Mouse (Mus musculus) fibroblast of lung, adult 2 months (primary cell): ENCODE results near the gene Sphk1.

Experiments
- DNase-seq: peaks from one replicate; pipeline ENCODE4 v3.0.0-alpha.2; 2011; ENCODE audit warnings: low read depth

Gene Sphk1

DNA sequence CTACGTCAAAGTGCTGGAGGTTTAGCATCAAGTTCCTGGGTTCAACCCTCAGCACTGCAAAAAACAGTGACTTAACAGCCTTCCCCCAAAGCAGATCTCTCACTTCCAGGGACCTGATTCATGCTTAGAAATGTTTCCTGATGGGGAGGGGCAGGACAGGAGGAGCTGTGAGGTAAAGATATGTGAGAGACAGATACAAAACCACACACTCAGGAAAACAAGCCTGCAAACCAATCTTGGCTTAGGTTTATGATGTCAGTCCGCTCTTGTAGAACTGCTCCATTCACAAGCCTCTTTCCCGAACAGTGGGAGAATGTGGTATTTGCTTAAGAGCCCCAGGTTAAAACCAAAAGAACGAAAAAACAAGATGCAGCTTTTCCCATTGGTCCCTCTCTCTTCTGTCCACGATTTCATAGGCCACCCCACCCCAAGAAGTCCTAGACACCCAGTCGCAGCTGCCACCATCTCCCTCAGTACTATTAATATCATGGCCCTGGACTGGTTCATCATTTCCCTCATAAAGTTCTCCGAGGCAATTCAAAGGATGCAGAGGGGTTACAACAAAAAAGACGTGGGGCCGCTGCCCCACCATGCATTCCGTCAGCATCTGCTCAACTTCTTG, 49.4 kb downstream of the Sphk1 start:
- DNase-seq, result no peak

DNA sequence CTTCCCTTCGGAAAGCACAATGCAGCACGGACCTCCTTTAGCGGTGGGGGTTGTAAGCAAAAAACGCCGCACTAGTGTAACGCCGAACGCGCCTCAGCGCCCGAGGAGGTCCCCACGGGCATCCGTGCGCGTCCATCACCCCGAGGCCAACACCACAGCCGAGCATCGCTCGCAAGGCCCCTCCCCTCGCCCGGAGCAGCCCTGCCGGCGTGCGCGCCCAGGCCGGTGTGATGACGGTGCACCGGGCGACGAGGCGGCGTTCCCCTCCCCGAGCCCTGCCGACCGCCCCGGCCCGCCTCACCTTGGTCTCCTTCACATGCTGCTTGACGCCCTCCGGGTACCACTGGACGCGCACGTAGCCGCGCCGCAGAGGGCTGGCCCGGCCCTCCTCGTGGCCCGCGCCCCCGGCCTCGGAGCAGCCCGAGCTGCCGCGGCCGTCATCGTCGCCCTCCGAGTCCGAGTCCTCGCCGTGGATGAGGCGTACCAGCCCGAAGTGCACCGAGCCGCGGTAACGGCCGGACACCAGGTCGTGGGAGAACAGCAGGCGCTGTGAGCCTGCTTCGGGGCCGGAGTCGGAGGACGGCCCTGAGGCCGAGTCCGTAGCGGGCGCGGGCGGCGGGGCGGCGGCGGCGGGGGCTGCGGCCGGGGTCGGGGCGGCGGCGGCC, 50.1 kb downstream of the Sphk1 start:
- no peak for DNase-seq

- DNase-seq, result no peak
Measured at GRCm38 (mm10) chr11:116581376-116581814, 50.7 kb downstream of the Sphk1 start, which contains the start of gene Ube2o. Gene Ube2o, minus strand, starts transcription at chr11:116581447.

- DNase-seq, result no peak
Measured at GRCm38 (mm10) chr11:116585682-116586081, 55.0 kb downstream of the Sphk1 start.
